Mouse (Mus musculus) hematopoietic stem cell, adult 5-6 weeks (primary cell): ENCODE data around the gene Cmtm5. TPM values are rescaled to one million over a fixed set of nuclear protein-coding genes. Genes with fewer than 3 reads are reported as not detected.

Experiments
- ATAC-seq, 2 experiments: fragments of 125-278 bp in 1 of 2; replicated peaks in 1 of 2; 2 replicates each; pipeline ENCODE4 v1.8.0; 2016 to 2017; ENCODE audit warnings: inconsistent platforms in 2 of 2, mild to moderate bottlenecking in 2 of 2, moderate number of reproducible peaks in 2 of 2, low read depth in 1 of 2, moderate TSS enrichment in 1 of 2; ENCODE audit not compliant: low FRiP score in 2 of 2, poor library complexity in 2 of 2, severe bottlenecking in 2 of 2, insufficient read depth in 1 of 2, low TSS enrichment in 1 of 2
- total RNA-seq: library from RNA; stranded (forward); fragments of 172-1452, 232-1000 nt; gene quantifications from 2 replicates; pipeline ENCODE4 v1.2.3, GENCODE M21; 2017

The Cmtm5 gene
- total RNA-seq, 1 experiment from 2014 or later = not detected

GRCm38 (mm10) chr14:54926401-54927158 is 9.5 kb upstream of the Cmtm5 start:
- ATAC-seq = no peak

GRCm38 (mm10) chr14:54927296-54927695 is 8.8 kb upstream of the Cmtm5 start:
- ATAC-seq = no peak

- no peak for ATAC-seq
Observed at GRCm38 (mm10) chr14:54929801-54930200, 6.3 kb upstream of the Cmtm5 start.

- ATAC-seq = no peak
Observed at GRCm38 (mm10) chr14:54930431-54930830, 5.6 kb upstream of the Cmtm5 start.

GRCm38 (mm10) chr14:54932645-54933150 is 3.4 kb upstream of the Cmtm5 start, which contains the start of gene Il25:
Il25 (plus strand) TSS chr14:54932695.
- ATAC-seq = no peak

GRCm38 (mm10) chr14:54936831-54937160 is 735 bp downstream of the Cmtm5 start:
- peak; percentile 57 to 66 for ATAC-seq

GRCm38 (mm10) chr14:54937361-54938182 is 1.5 kb downstream of the Cmtm5 start:
- ATAC-seq = no peak

- ATAC-seq = no peak
Observed at GRCm38 (mm10) chr14:54938431-54939219, 2.6 kb downstream of the Cmtm5 start.

GRCm38 (mm10) chr14:54939434-54940175 is 3.5 kb downstream of the Cmtm5 start:
- peak; percentile 44 to 73; a peak in 1 of 4 replicates for ATAC-seq

GRCm38 (mm10) chr14:54940176-54940530 is 4.1 kb downstream of the Cmtm5 start:
- no peak for ATAC-seq

GRCm38 (mm10) chr14:54941024-54941978 is 5.2 kb downstream of the Cmtm5 start:
- no peak for ATAC-seq

GRCm38 (mm10) chr14:54942479-54942878 is 6.4 kb downstream of the Cmtm5 start:
- ATAC-seq = no peak

- ATAC-seq = no peak
Observed at GRCm38 (mm10) chr14:54943971-54944370, 7.9 kb downstream of the Cmtm5 start.

GRCm38 (mm10) chr14:54944939-54945338 is 8.9 kb downstream of the Cmtm5 start:
- no peak for ATAC-seq

- ATAC-seq = no peak
Observed at GRCm38 (mm10) chr14:54945975-54946704, 10.1 kb downstream of the Cmtm5 start.
